Mouse (Mus musculus): Measurements from ENCODE around the gene Rcsd1.

- TF ChIP-seq POLR2A (IDR thresholded peaks at IDR 0.05; ENCODE audit: low read depth, low read length) = no peak
- TF ChIP-seq CTCF (conservative IDR thresholded peaks at IDR 0.05; ENCODE audit: insufficient read depth, insufficient read length, low read depth, low read length) = no peak
Observed at GRCm38 (mm10) chr1:165734840-165735239, 25.3 kb upstream of the Rcsd1 start.
